Mouse (Mus musculus) thymus, adult 2 months (tissue): ENCODE results near the gene Atg9b.

Experiments used
- CTCF ChIP-seq: fragments of 200-500 bp; IDR thresholded peaks from 2 replicates; pipeline ENCODE4 v1.5.1; 2012; ENCODE audit warnings: mild to moderate bottlenecking, control low read depth, low read length, moderate library complexity, borderline replicate concordance; ENCODE audit not compliant: control insufficient read depth, poor library complexity, insufficient read depth; ENCODE audit errors: extremely low read depth
- POLR2A ChIP-seq: fragments of 200-500 bp; IDR thresholded peaks from 2 replicates; pipeline ENCODE4 v1.6.1; 2012; ENCODE audit warnings: mild to moderate bottlenecking, low read length, control low read depth, moderate library complexity; ENCODE audit not compliant: control insufficient read depth, poor library complexity, insufficient read depth; ENCODE audit errors: extremely low read depth

DNA sequence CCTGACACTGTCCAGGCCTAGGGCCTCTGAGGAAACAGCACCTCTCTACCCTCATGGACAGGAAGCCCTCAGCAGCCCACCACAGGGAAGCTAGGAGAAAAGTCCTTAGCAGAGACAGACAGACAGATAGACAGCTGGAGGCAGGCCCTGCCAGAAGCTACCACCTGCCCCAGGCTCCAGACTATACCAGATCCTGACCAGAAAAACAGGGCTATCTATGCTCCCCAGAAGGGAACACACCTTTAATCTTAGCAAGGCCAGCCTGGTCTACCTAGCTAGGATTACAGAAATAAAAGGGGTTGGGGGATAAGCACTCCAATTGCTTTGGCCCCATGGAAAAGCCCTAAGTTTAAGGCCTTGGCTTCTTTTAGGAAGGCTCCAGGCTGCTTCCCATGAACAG, 48.6 kb downstream of the Atg9b start:
- TF ChIP-seq CTCF = no peak
- TF ChIP-seq POLR2A = no peak
